Mouse (Mus musculus) lung, postnatal 14 days (tissue): ENCODE measurements around the gene Triobp.
"Not testable (repeated sequence)": the region's sequence is repeated elsewhere in the genome, so short reads cannot be mapped to it uniquely, and the experiment has no call there.

ENCODE experiments used
- DNase-seq: peaks from one replicate; pipeline ENCODE4 v3.0.0; 2021

The Triobp gene

GRCm38 (mm10) chr15:79003079-79003478 lies 55.6 kb downstream of the Triobp start:
- no peak for DNase-seq

GRCm38 (mm10) chr15:79005581-79005980 lies 58.1 kb downstream of the Triobp start:
- DNase-seq, result no peak

GRCm38 (mm10) chr15:79006638-79007037 lies 59.1 kb downstream of the Triobp start:
- no peak for DNase-seq

- no peak for DNase-seq
Measured at GRCm38 (mm10) chr15:79007059-79007458, 59.5 kb downstream of the Triobp start.

- DNase-seq, result not testable (repeated sequence)
Measured at GRCm38 (mm10) chr15:79007836-79008235, 60.3 kb downstream of the Triobp start.

DNA sequence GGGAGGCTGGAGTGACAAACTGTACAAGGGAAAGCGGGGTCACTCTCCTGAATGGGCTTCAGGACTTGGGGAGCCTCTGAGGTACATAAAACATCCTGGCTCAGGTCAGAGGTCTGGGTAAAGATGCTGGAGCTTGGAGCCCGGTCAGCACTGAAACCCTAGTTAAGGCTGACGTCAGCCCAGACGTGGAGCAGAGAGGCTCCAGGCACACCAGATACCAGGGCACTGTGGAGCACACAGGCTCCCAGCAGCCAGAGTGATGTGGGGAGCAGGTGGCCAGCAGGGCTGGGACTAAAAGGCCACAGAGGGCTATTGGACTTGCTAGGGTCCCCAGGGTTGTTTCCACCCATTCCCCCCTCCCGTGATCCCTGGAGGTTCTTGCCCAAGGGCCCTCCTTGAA lies 62.2 kb downstream of the Triobp start:
- no peak for DNase-seq

- no peak for DNase-seq
Measured at GRCm38 (mm10) chr15:79011550-79011949, 64.0 kb downstream of the Triobp start.

DNA sequence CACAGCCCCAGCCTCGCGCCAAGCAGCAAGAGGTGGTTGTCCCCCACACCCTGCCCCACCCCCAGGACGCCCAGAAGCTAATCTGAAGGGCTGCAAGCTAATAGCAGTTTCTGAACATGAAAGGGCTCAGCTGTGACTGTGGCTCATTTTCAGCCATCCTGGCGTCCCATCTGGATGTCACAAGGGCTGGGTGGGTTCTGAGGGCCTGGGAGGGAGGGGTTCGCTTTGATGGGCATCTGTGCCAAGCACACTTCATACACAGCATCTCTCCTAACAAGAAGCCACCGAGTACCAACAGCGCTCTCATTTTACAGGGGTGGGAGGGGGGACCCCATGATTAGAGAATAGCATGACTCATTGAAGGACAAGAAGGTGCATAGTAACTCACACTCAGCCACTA lies 65.9 kb downstream of the Triobp start:
- DNase-seq, result no peak

DNA sequence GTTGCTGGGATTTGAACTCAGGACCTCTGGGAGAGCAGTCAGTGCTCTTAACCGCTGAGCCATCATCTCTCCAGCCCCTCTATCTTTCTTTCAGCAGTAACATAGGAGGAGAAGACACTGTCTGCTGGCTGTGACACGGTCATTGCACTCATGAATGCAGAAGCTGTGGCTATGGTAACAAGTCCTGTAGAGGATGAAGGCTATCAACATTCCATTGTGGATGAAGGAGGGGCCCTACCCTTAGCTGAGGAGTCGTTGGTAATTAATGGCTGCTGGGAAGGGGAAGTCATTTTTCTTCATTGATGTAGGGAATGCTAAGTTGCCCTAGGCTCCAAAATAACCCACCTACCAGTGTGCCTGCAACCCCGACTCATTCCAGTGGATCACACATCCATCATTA lies 70.7 kb downstream of the Triobp start:
- no peak for DNase-seq

DNA sequence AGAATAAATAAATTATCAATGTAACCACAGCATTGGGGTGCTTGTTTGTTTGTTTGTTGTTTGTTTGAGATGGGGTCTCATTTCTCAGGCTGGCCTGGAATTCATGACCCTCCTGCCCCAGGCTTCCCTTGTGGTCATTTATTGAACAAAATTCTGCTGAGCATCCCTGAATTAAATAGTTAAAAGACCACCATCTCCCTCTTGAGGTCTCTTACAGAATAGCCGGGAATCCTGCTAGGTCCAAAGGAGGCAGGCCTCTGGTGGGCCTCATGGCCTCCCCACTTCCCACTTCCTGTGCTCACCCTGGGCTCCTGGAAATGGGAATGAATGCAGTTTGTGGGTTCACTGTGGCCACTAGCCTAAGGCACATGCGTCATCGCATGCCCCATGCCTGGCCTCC lies 71.4 kb downstream of the Triobp start:
- DNase-seq, result no peak

DNA sequence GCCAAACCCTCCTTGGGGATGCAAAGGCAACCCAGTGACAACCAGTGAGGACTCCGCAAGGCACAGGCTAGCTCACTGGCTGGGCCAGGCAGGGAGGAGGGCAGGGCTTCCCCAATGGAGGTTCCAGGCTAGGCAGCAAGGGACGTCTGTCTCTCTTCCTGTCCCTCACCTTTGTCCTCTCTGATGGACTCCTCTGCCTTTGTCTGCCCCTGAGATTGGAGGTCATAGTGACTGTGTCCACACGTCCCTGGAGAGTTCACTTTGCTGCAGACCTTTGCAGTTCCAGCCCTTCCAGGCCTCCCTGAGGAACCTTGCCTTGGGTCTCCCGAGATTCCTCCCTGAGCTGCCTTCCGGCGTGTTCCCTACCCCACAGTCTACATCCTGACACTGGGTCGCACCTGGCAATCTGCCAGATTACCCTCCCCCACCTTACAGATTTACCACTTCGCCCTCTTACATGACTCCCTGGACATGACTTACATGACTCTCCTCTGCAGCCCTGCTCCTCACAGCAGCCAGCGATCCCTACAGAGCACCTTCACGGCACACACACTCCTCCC lies 75.2 kb downstream of the Triobp start:
- DNase-seq, result no peak

- DNase-seq, result no peak
Measured at GRCm38 (mm10) chr15:79023366-79023765, 75.8 kb downstream of the Triobp start.

- no peak for DNase-seq
Measured at GRCm38 (mm10) chr15:79025687-79026308, 78.3 kb downstream of the Triobp start.

DNA sequence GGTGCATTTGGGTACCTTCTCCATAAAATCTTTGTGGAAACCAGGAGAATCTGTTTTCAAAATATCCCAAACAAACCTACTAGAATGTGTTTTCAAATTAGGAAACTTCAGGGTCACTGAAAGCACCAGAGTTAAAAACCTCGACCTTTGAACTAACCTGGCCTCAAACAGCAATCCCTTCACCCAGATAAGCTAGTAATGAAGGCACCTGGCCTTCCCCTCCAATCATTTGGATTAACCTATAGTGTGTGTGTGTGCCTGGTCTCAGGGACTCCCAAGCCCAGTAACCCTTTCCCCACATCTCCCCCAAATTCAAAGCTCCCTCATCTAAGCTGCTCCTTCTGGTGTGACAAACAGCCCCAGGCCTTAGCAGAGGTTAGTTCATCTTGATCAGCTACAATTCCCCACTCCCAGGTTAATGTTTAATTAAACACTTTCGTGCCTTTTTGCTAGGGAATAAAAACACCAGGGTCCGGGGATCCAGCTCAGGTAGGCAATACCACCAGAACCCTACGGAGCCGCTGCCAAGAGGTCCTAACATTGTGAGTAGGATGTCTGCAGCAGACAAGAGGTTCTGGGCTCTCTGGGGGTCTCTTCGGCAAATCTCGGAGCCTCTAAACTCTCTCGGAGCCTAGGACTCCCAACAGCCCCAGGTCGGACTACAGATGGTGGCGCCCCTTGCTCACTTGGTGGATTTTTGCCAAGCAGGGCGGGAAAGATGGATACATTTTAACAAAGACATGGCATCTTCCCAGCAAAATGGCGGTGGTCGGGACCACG lies 79.2 kb downstream of the Triobp start:
- DNase-seq, result no peak

- peak; percentile 49 for DNase-seq
Measured at GRCm38 (mm10) chr15:79027291-79028205, 80.0 kb downstream of the Triobp start.

GRCm38 (mm10) chr15:79028237-79028738 lies 80.8 kb downstream of the Triobp start, which contains the start of gene H1f0:
Gene H1f0 (plus strand): TSS chr15:79028450.
- DNase-seq, result peak; percentile 96

- no peak for DNase-seq
Measured at GRCm38 (mm10) chr15:79028823-79029484, 81.4 kb downstream of the Triobp start.

DNA sequence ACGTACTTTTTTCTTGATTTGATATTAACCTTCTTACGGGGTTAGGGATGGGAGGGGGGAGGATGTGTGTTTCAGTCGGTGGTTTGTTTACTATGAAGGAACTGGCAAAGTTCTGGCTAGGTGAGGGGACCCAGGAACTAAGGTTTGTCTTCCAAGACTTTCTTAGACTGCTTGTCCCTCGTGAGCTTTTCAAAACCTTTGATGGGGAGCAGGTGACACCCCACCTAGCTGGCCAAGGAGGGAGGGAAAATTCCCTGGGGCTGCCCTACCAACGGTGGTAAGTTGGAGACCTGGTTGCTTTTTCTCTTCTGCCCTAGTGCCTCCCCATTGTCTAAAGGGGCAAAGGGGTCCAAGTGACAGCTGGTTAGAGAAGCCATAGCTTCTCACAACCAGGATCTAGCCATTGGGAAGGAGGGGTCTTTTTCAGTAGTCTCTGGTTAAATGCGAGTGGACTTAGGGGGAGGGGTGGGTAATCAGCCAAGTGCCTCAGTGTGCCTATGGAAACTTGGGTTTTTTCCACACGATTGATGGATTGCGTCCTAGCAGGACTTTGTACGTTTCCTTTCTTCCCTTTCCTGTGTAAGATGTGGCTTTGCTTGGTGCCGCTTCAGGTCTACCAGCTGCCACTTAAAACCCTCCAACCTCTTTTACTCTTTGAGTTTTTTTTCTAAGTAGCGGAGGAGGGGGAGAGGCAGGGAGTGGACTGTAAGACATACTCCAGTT lies 82.2 kb downstream of the Triobp start:
- no peak for DNase-seq

DNA sequence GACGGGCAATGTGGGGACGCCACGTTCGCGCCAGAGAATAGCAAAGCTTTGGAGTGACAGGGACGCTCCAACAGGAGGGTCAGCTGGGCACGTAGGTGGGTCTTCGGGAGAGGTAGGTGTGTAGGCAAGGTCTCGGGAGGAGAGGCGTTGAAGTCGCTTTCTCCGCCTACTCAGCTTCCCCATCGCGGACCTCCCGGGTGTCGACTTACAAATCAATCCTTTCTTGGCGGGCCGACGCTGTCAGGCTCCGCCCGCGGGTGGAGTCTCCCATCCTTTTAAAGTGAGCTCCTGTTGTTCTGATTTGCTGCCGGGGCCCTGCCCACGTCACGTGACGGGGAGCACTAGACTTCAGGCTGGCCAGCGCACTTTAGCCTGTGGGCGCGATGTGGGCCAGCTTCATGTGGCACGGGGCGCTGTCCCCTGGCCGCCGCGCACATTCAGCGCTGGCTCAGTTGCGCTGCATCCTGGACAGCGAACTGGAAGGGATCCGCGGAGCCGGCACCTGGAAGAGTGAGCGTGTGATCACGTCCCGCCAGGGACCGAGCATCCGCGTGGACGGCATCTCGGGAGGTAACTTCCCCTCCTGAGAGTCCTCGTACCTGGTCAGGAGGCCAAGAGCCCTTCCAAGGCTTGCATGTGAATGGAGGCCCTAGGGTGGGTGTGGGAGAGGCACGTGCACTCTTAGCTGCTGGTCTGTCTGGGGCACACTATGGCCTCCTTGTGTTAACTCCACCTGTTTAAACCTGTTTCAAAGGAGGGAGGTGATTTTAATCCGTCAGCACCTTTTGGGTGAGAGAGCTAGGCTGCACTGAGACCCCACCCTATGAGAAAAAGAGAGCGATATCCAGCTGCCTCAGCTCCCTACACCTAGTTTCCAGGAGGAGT lies 83.3 kb downstream of the Triobp start:
- peak; percentile 87 for DNase-seq

DNA sequence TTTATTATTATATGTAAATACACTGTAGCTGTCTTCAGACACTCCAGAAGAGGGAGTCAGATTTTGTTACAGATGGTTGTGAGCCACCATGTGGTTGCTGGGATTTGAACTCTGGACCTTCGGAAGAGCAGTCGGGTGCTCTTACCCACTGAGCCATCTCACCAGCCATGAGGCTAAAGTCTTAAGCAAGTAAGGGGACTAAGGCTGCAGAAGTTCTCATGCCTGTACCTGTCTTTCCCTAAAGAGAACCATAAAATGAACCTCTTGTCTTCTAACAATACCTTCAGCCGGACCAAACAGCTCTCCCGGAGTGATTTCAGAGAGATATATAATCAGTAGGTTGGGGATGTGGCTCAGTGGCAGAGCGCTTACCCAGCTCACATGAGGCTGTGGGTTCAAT lies 84.4 kb downstream of the Triobp start:
- not testable (repeated sequence) for DNase-seq
